Mouse (Mus musculus) left cerebral cortex, adult 8-10 months (tissue): ENCODE data around the gene Lcp2. TPM values are rescaled to one million over a fixed set of nuclear protein-coding genes. Genes with fewer than 3 reads are reported as not detected.

ENCODE experiments used
- DNase-seq, 2 experiments: peaks; one replicate each; pipeline ENCODE4 v3.0.0; 2022; ENCODE audit warnings: low spot score in 2 of 2
- total RNA-seq, 4 experiments: library from RNA; stranded (reverse); gene quantifications; 2 replicates each; pipeline ENCODE4 v1.2.4; 2022

Lcp2 gene
- 1 to 10 TPM; 2.7 to 6.1 (median 4.5) TPM for total RNA-seq

GRCm38 (mm10) chr11:34046767-34047541 lies at the start of gene Lcp2:
Lcp2 (plus strand) TSS chr11:34046920.
- no peak for DNase-seq

GRCm38 (mm10) chr11:33998244-33998643 lies 48.5 kb upstream of the Lcp2 start:
- DNase-seq, result no peak

- DNase-seq, result no peak
These were observed 46.3 kb upstream of the Lcp2 start for GRCm38 (mm10) chr11:34000416-34000815.

GRCm38 (mm10) chr11:34001938-34002592 lies 44.7 kb upstream of the Lcp2 start:
- DNase-seq, result peak in 1 of 2 experiments; percentile 48

GRCm38 (mm10) chr11:34002593-34002965 lies 44.1 kb upstream of the Lcp2 start:
- no peak for DNase-seq

- no peak for DNase-seq
These were observed 39.1 kb upstream of the Lcp2 start for GRCm38 (mm10) chr11:34007616-34008015.

- DNase-seq, result no peak
These were observed 38.5 kb upstream of the Lcp2 start for GRCm38 (mm10) chr11:34008214-34008613.

GRCm38 (mm10) chr11:34008702-34009101 lies 38.0 kb upstream of the Lcp2 start:
- DNase-seq, result no peak

GRCm38 (mm10) chr11:34009316-34010087 lies 37.2 kb upstream of the Lcp2 start:
- no peak for DNase-seq

- DNase-seq, result no peak
These were observed 36.4 kb upstream of the Lcp2 start for GRCm38 (mm10) chr11:34010133-34010858.

GRCm38 (mm10) chr11:34010859-34011172 lies 35.9 kb upstream of the Lcp2 start:
- peak in 1 of 2 experiments; percentile 31 for DNase-seq

- DNase-seq, result no peak
These were observed 34.6 kb upstream of the Lcp2 start for GRCm38 (mm10) chr11:34012007-34012652.

GRCm38 (mm10) chr11:34025091-34025490 lies 21.6 kb upstream of the Lcp2 start:
- no peak for DNase-seq

- no peak for DNase-seq
These were observed 17.1 kb upstream of the Lcp2 start for GRCm38 (mm10) chr11:34029658-34030057.

- DNase-seq, result no peak
These were observed 15.5 kb upstream of the Lcp2 start for GRCm38 (mm10) chr11:34031015-34031805.

- DNase-seq, result peak in 1 of 2 experiments; percentile 34
These were observed 12.7 kb upstream of the Lcp2 start for GRCm38 (mm10) chr11:34034008-34034505.

GRCm38 (mm10) chr11:34034794-34035193 lies 11.9 kb upstream of the Lcp2 start:
- DNase-seq, result no peak

GRCm38 (mm10) chr11:34035909-34036658 lies 10.6 kb upstream of the Lcp2 start:
- no peak for DNase-seq

- DNase-seq, result no peak
These were observed 6.7 kb upstream of the Lcp2 start for GRCm38 (mm10) chr11:34040061-34040460.
